Mouse (Mus musculus) heart, embryonic 16.5 days (tissue): Measurements from ENCODE around the gene Stk32b. TPM values are rescaled to one million over a fixed set of nuclear protein-coding genes. Genes with fewer than 3 reads are reported as not detected.

Experiments
- ATAC-seq: fragments of 200-750 bp; cut with Nextera tagmentation; replicated peaks from 2 replicates; pipeline ENCODE4 v1.8.0; 2017; ENCODE audit warnings: moderate number of reproducible peaks; ENCODE audit not compliant: insufficient read depth, low FRiP score; ENCODE audit errors: extremely low read depth
- H3K27ac ChIP-seq: fragments of 300-500 bp; sonication (generic); 2 replicates; pipeline ENCODE4 v1.5.1; 2014; ENCODE audit warnings: mild to moderate bottlenecking, low read length, control low read depth, moderate library complexity
- H3K27me3 ChIP-seq: fragments of 300-500 bp; sonication (generic); 2 replicates; pipeline ENCODE4 v1.6.1; 2014; ENCODE audit warnings: low read length, mixed read lengths; ENCODE audit not compliant: control insufficient read depth, insufficient read depth
- H3K36me3 ChIP-seq: fragments of 300-500 bp; sonication (generic); 2 replicates; pipeline ENCODE4 v1.6.1; 2014; ENCODE audit not compliant: control insufficient read depth, insufficient read depth
- H3K4me1 ChIP-seq: fragments of 300-500 bp; sonication (generic); 2 replicates; pipeline ENCODE4 v1.6.1; 2014; ENCODE audit warnings: low read length, mixed read lengths; ENCODE audit not compliant: control insufficient read depth, insufficient read depth
- H3K4me2 ChIP-seq: fragments of 300-500 bp; sonication (generic); 2 replicates; pipeline ENCODE4 v1.6.1; 2014; ENCODE audit warnings: low read depth, mild to moderate bottlenecking, control low read depth, low read length
- H3K4me3 ChIP-seq: fragments of 300-500 bp; sonication (generic); 2 replicates; pipeline ENCODE4 v1.5.1; 2014; ENCODE audit warnings: mild to moderate bottlenecking, control low read depth, low read length
- H3K9ac ChIP-seq: fragments of 300-500 bp; sonication (generic); 2 replicates; pipeline ENCODE4 v1.6.1; 2014; ENCODE audit warnings: low read length, control low read depth
- H3K9me3 ChIP-seq: fragments of 300-500 bp; sonication (generic); replicated peaks from 2 replicates; pipeline ENCODE4 v1.6.1; 2016; ENCODE audit warnings: low read length; ENCODE audit not compliant: control insufficient read depth
- WGBS: fragments of 180-500 bp; shearing (Covaris S2); extraction: QIAGEN DNeasy Blood & Tissue Kit; methylation state at CpG from one replicate; pipeline ENCODE4 v1.1.7; 2014; 5-methylcytosine and 5-hydroxymethylcytosine counted together
- polyA plus RNA-seq: library from polyadenylated mRNA; unstranded; fragments of >200 nt; fragmentation: Nextera tagmentation; extraction: Ambion mirVana; gene quantifications from 2 replicates; pipeline ENCODE4 v1.2.1, GENCODE M21; 2015

Gene Stk32b
- 0.60 and 0.79 TPM in 2 replicates for polyA plus RNA-seq

DNA sequence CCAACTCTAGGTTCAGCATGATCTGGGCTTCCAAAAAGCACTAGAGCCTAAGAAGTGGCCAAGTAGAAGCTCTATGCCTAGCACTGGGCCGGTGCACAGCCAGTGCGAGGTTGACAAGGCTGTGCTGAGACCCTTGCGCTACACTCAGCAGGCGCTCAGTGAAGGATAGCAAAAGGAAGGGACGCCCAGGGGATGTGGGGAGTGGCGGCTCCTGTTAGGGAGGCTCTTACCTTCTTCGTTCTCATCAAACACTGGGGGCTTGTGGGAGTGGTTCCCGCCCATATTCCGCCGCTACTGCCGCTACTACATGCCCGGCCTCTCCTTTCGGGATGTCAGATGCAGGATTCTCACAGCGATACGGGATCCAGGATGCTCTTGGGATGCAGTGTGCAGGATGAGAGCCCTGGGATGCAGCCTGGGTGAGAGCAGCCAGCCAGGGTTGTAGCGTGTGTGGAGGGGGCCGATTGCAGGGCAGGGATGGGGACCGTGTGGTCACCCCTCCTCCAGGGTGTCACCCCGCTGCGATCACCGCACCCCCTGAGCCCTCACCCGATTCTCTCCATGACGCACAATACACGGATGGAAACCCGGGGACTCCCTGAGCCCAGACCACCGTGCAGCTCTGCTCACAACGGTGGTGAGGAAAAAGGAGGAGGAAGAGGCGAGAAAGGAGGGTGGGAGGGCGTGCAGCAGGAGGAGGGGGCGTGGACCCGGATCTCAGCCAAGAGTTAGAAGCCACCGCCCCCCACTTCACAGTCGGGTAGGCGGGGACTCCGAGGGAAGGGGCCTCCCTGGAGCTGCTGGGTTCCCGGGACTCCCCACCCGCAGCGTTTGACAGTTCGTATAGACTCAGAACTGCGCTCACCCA lies at the start of gene Stk32b:
Gene Stk32b, minus strand, starts transcription at position 667 of the 868 bp plus-strand sequence.
- Histone ChIP-seq H3K27me3 (peaks cover 42% of the 10 kb centered on the region), H3K4me3 (peak within 1 kb of the TSS; percentile 53), H3K9me3 (0 out of 2 replicates have a peak, but pooled peaks cover 2% of the 10 kb centered on the region), H3K36me3 (no peaks in the 10 kb centered on the region), H3K4me2 (peak within 1 kb of the TSS; percentile 74), H3K27ac (no peak within 1 kb of the TSS), H3K9ac (0 out of 2 replicates have a peak within 1 kb of the TSS, but pooled peaks have one; percentile 30), H3K4me1 (peaks cover 6% of the 10 kb centered on the region; the same call in 1 of the 2 replicates)
- ATAC-seq: peak; percentile 53
- 2% methylated on average over 40 of the region's 40 CpGs for WGBS

GRCm38 (mm10) chr5:37765851-37766250 lies 48.9 kb upstream of the Stk32b start:
- Histone ChIP-seq H3K9ac (no peak overlapping the region), H3K4me1 (no peaks in the 10 kb centered on the region), H3K36me3 (no peaks in the 10 kb centered on the region), H3K4me2 (no peak overlapping the region), H3K9me3 (0 out of 2 replicates have a peak, but pooled peaks cover 4% of the 10 kb centered on the region), H3K27ac (no peak overlapping the region), H3K27me3 (no peaks in the 10 kb centered on the region), H3K4me3 (no peak overlapping the region)
- no peak for ATAC-seq
- 84% methylated on average over 8 of the region's 8 CpGs for WGBS

DNA sequence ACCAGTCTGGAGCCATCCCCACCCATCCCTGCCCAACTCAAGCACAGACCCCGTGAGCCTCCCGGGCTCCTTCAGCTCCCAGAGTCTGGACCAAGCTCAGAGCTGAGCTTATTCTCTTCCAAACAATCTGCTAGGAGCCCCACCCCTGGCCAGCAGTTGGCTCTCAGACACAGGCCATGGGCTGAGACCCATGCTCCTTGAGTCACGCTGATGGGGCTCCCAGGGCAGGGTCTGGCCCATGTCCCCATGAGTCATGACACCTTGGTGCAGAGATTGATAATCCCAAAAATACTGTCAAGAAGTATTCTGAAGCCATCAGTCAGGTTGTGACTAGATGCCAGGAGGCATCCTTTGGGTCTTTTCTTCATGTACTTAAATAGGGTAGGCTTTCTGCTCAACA lies 45.1 kb upstream of the Stk32b start:
- ATAC-seq: no peak
- Histone ChIP-seq H3K4me2 (no peak overlapping the region), H3K4me1 (no peaks in the 10 kb centered on the region), H3K9ac (no peak overlapping the region), H3K36me3 (no peaks in the 10 kb centered on the region), H3K27me3 (no peaks in the 10 kb centered on the region), H3K9me3 (0 out of 2 replicates have a peak, but pooled peaks cover 4% of the 10 kb centered on the region), H3K4me3 (no peak overlapping the region), H3K27ac (no peak overlapping the region)
- 82% methylated on average over 3 of the region's 3 CpGs for WGBS

- H3K4me1 ChIP-seq: no peaks in the 10 kb centered on the region
- H3K9ac ChIP-seq: no peak overlapping the region
- H3K36me3 ChIP-seq: no peaks in the 10 kb centered on the region
- H3K4me2 ChIP-seq: no peak overlapping the region
- WGBS: 66% methylated on average over 7 of the region's 7 CpGs
- no peak for ATAC-seq
- no peaks in the 10 kb centered on the region for H3K9me3 ChIP-seq
- H3K27me3 ChIP-seq: no peaks in the 10 kb centered on the region
- no peak overlapping the region for H3K4me3 ChIP-seq
- H3K27ac ChIP-seq: no peak overlapping the region
These were observed 36.4 kb upstream of the Stk32b start for GRCm38 (mm10) chr5:37753366-37753765.

- Histone ChIP-seq H3K36me3 (no peaks in the 10 kb centered on the region), H3K4me2 (no peak overlapping the region), H3K27ac (no peak overlapping the region), H3K4me1 (no peaks in the 10 kb centered on the region), H3K27me3 (no peaks in the 10 kb centered on the region), H3K9me3 (no peaks in the 10 kb centered on the region), H3K4me3 (no peak overlapping the region), H3K9ac (no peak overlapping the region)
- ATAC-seq: 0 out of 2 replicates have a peak, but pooled peaks have one; percentile 55
- WGBS: 58% methylated on average over 8 of the region's 8 CpGs
These were observed 35.3 kb upstream of the Stk32b start for GRCm38 (mm10) chr5:37752027-37752967.

- no peaks in the 10 kb centered on the region for H3K36me3 ChIP-seq
- no peak overlapping the region for H3K9ac ChIP-seq
- no peak overlapping the region for H3K4me3 ChIP-seq
- 57% methylated on average over 13 of the region's 13 CpGs for WGBS
- H3K4me1 ChIP-seq: no peaks in the 10 kb centered on the region
- ATAC-seq: no peak
- no peak overlapping the region for H3K4me2 ChIP-seq
- no peak overlapping the region for H3K27ac ChIP-seq
- peaks cover 3% of the 10 kb centered on the region; the same call in 1 of the 2 replicates for H3K9me3 ChIP-seq
- no peaks in the 10 kb centered on the region for H3K27me3 ChIP-seq
These were observed 27.1 kb upstream of the Stk32b start for GRCm38 (mm10) chr5:37743889-37744707.

DNA sequence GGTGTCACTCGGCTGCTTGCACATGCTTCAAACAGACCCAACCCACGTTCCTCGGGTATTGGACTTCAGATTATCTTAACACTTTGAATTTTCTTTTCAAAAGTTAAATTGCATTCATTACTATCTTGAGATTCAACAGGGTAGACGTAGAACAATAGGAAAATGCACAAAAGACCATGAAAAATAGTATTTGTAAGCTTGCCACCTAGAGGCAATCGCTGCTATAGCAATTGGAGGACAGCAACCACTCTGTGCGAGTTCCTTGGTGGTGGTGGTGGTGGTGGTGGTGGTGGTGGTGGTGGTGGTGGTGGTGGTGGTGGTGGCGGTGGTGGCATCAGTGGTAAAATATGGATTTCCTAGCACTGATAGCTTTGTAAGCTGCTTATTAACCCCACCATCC lies 19.2 kb upstream of the Stk32b start:
- Histone ChIP-seq H3K4me2 (no peak overlapping the region), H3K9me3 (peaks cover 4% of the 10 kb centered on the region; the same call in 1 of the 2 replicates), H3K4me3 (no peak overlapping the region), H3K27ac (no peak overlapping the region), H3K4me1 (no peaks in the 10 kb centered on the region), H3K36me3 (no peaks in the 10 kb centered on the region), H3K9ac (no peak overlapping the region), H3K27me3 (no peaks in the 10 kb centered on the region)
- 49% methylated on average over 7 of the region's 7 CpGs for WGBS
- ATAC-seq: no peak

DNA sequence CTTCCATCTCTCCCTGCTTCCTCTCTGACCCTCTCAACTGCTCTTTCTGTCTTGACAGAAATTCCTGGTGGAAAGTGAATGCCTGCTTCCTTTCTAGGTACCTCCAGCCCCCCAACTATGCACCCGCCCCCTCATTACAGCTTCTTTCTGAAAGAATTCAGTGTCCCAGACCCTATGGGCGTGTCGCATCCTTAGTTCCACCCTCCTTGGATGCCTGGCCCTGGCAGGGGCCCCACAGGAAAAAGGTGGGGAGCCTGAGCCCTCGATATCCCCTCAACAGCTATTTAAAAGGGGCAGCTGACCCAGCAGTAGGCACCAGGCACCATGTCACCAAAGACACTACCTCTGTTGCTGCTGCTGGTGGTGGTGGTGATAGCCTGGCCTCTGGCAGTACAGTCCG lies 18.3 kb upstream of the Stk32b start, which contains the start of gene Cytl1:
Gene Cytl1, plus strand, starts transcription at position 296 of the 400 bp plus-strand sequence.
- Histone ChIP-seq H3K4me3 (no peak within 1 kb of the TSS), H3K4me1 (no peaks in the 10 kb centered on the region), H3K4me2 (no peak within 1 kb of the TSS; the same call in 1 of the 2 replicates), H3K27ac (no peak within 1 kb of the TSS), H3K9ac (no peak within 1 kb of the TSS), H3K9me3 (peaks cover 4% of the 10 kb centered on the region; the same call in 1 of the 2 replicates), H3K36me3 (no peaks in the 10 kb centered on the region), H3K27me3 (no peaks in the 10 kb centered on the region)
- ATAC-seq: no peak
- WGBS: 26% methylated on average over 5 of the region's 5 CpGs
